Mouse (Mus musculus): Measurements from ENCODE around the gene Palmd. TPM values are rescaled to one million over a fixed set of nuclear protein-coding genes. Genes with fewer than 3 reads are reported as not detected.

Palmd gene
- polyA plus RNA-seq, 1 experiment from 2014 or later = 10.4 TPM

DNA sequence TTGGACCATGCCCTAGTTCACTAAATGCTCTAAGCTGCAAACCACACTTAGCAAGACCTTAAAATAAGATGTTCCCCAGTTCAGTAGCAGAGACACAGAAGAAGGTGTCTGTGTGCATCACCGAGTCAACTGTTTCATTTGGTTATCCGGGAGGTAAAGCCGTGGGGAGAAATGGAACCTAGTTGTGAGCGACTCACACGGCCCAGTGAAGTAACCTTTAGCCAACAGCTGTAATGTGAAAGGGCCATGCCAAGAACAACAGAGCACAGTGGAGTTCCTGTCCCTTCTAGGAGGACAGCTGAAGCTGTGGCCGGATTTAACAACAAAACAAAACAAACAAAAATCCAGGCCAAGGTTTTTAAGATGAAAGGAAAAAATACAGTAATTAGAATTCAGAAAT, 2.0 kb downstream of the Palmd start:
- no peaks in the 10 kb centered on the region for H3K27me3 ChIP-seq (ENCODE audit: control insufficient read depth, insufficient read depth, low read length)
- H3K4me3 ChIP-seq (ENCODE audit: low read depth, low read length) = peak overlapping the region; percentile 14
- ATAC-seq (replicated peaks; ENCODE audit: insufficient number of reproducible peaks, low FRiP score, low TSS enrichment) = no peak
- peak overlapping the region; percentile 52 for H3K4me2 ChIP-seq
- H3K36me3 ChIP-seq (ENCODE audit: control insufficient read depth, insufficient read depth, low read length) = no peaks in the 10 kb centered on the region
- 55% methylated on average over 6 of the region's 6 CpGs for WGBS (ENCODE audit: insufficient replicate concordance)
- H3K9me3 ChIP-seq (replicated peaks; ENCODE audit: control insufficient read depth, low read length) = no peaks in the 10 kb centered on the region
- H3K9ac ChIP-seq (ENCODE audit: low read depth, low read length) = peak overlapping the region; percentile 46; the same call in 1 of the 2 replicates
- H3K27ac ChIP-seq (ENCODE audit: low read depth, low read length) = peak overlapping the region; percentile 54
- H3K4me1 ChIP-seq (ENCODE audit: control insufficient read depth, insufficient read depth, low read length) = peaks cover 5% of the 10 kb centered on the region; the same call in 1 of the 2 replicates

DNA sequence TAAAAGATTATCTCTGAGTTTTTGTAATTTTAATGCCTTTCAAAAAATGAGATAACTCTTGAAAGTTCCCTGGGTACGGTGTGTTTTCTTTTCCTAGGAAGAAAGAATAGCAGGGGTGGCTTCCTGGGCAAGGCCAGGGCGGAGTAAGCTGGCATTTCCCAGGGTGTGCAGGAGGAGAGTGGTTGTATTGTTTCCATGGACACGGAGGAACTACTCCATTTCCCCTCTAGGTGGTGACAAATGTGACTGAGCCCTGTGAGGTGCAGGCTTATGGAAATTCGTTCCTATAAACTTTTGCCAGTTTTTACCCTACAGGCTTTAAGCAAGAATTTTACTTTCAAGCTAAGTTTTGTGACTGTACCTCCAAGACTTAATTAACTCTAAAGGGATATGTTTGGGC, 2.6 kb downstream of the Palmd start:
- Histone ChIP-seq H3K4me1 (ENCODE audit: control insufficient read depth, insufficient read depth, low read length) (peaks cover 5% of the 10 kb centered on the region; the same call in 1 of the 2 replicates), H3K27me3 (ENCODE audit: control insufficient read depth, insufficient read depth, low read length) (no peaks in the 10 kb centered on the region), H3K27ac (ENCODE audit: low read depth, low read length) (no peak overlapping the region), H3K4me2 (no peak overlapping the region), H3K4me3 (ENCODE audit: low read depth, low read length) (no peak overlapping the region), H3K36me3 (ENCODE audit: control insufficient read depth, insufficient read depth, low read length) (no peaks in the 10 kb centered on the region), H3K9ac (ENCODE audit: low read depth, low read length) (no peak overlapping the region), H3K9me3 (replicated peaks; ENCODE audit: control insufficient read depth, low read length) (no peaks in the 10 kb centered on the region)
- 29% methylated on average over 4 of the region's 4 CpGs for WGBS (ENCODE audit: insufficient replicate concordance)
- peak; percentile 64; the same call in 1 of the 2 replicates for ATAC-seq (replicated peaks; ENCODE audit: insufficient number of reproducible peaks, low FRiP score, low TSS enrichment)

DNA sequence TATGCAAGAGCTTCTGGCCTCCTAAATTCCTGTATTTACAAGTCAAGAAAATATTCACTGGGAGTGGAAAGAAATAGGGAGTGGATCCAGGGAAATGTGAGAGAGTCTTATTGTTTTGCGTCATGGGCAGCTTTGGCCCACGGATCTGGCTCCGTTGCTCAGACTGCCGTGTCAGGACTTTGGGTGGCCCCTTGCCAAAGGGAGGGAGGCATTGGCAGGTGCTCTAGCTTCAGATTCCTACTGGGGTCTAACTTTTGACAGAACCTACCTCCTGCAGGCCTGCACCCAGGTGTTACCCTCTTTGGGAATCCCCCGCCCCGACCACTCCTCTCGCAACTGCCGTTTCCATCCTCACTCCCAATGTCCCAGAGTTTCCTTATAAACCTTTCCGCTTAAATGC, 4.4 kb downstream of the Palmd start:
- Histone ChIP-seq H3K4me3 (ENCODE audit: low read depth, low read length) (no peak overlapping the region), H3K4me2 (no peak overlapping the region), H3K9ac (ENCODE audit: low read depth, low read length) (no peak overlapping the region), H3K27me3 (ENCODE audit: control insufficient read depth, insufficient read depth, low read length) (no peaks in the 10 kb centered on the region), H3K4me1 (ENCODE audit: control insufficient read depth, insufficient read depth, low read length) (peaks cover 5% of the 10 kb centered on the region; the same call in 1 of the 2 replicates), H3K36me3 (ENCODE audit: control insufficient read depth, insufficient read depth, low read length) (no peaks in the 10 kb centered on the region), H3K9me3 (replicated peaks; ENCODE audit: control insufficient read depth, low read length) (no peaks in the 10 kb centered on the region), H3K27ac (ENCODE audit: low read depth, low read length) (no peak overlapping the region)
- 86% methylated on average over 9 of the region's 9 CpGs for WGBS (ENCODE audit: insufficient replicate concordance)
- no peak for ATAC-seq (replicated peaks; ENCODE audit: insufficient number of reproducible peaks, low FRiP score, low TSS enrichment)

DNA sequence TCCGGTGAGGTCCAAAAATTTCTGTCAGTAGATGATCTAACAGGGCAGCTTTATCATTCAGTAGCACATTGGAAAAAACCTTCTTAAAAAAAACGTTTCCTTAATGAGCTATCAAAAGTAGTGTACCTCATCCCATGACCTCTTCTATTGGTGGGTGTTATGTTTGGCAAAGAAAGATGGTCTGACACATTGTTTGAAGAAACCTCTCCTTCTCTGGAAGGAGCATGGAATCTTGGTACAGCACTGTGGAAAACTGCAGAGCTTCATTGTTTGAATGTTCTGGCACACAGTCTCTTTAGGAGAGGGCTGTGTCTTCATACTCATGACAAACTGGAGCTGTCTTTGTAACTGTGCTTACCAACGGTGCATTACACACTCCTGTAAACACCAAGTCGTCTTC, 5.6 kb downstream of the Palmd start:
- WGBS (ENCODE audit: insufficient replicate concordance) = 61% methylated on average over 4 of the region's 4 CpGs
- Histone ChIP-seq H3K4me1 (ENCODE audit: control insufficient read depth, insufficient read depth, low read length) (peaks cover 2% of the 10 kb centered on the region; the same call in 1 of the 2 replicates), H3K9me3 (replicated peaks; ENCODE audit: control insufficient read depth, low read length) (no peaks in the 10 kb centered on the region), H3K9ac (ENCODE audit: low read depth, low read length) (no peak overlapping the region), H3K4me2 (no peak overlapping the region), H3K27ac (ENCODE audit: low read depth, low read length) (no peak overlapping the region), H3K4me3 (ENCODE audit: low read depth, low read length) (no peak overlapping the region), H3K36me3 (ENCODE audit: control insufficient read depth, insufficient read depth, low read length) (no peaks in the 10 kb centered on the region), H3K27me3 (ENCODE audit: control insufficient read depth, insufficient read depth, low read length) (no peaks in the 10 kb centered on the region)
- peak; percentile 46; the same call in 1 of the 2 replicates for ATAC-seq (replicated peaks; ENCODE audit: insufficient number of reproducible peaks, low FRiP score, low TSS enrichment)

DNA sequence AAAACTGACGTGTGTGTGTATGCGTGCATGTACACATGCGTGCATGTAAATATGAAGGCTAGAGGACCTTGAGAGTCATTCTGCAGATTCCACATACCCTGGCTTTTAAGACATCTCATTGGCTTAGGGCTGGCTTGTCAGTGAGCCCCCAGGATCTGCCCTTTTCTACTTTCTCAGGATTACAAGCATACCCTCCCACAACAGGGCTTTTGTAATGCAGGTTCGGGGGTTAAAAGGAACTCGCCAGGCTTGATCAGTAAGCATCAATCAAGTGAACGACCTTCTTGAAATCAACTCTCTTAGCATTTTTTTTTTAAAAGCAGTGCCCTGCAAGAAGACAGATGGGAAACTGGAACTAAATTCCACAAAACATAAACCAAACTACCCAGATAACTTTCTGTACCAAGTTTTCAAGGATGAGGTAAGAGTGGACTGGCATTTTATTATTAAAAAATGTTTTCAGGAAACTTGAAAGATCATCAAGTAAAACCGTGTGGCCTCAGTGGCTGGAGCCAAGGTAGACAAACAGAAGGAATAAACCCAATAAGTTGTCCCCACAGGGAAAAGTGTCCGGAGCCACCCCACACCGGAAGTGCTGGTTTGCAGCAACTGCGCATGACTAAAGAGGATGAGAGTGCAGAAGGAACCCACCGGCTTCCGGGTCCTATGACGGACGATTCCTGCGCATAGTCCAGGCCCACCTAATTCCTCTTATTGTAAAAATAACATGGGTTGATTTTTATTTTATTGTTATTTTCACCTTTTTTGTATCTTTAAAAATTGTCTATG, 7.2 kb downstream of the Palmd start:
- Histone ChIP-seq H3K4me3 (ENCODE audit: low read depth, low read length) (no peak overlapping the region), H3K9me3 (replicated peaks; ENCODE audit: control insufficient read depth, low read length) (no peaks in the 10 kb centered on the region), H3K36me3 (ENCODE audit: control insufficient read depth, insufficient read depth, low read length) (no peaks in the 10 kb centered on the region), H3K27ac (ENCODE audit: low read depth, low read length) (no peak overlapping the region), H3K9ac (ENCODE audit: low read depth, low read length) (no peak overlapping the region), H3K27me3 (ENCODE audit: control insufficient read depth, insufficient read depth, low read length) (no peaks in the 10 kb centered on the region), H3K4me2 (no peak overlapping the region), H3K4me1 (ENCODE audit: control insufficient read depth, insufficient read depth, low read length) (no peaks in the 10 kb centered on the region)
- no peak for ATAC-seq (replicated peaks; ENCODE audit: insufficient number of reproducible peaks, low FRiP score, low TSS enrichment)
- WGBS (ENCODE audit: insufficient replicate concordance) = 77% methylated on average over 15 of the region's 15 CpGs

DNA sequence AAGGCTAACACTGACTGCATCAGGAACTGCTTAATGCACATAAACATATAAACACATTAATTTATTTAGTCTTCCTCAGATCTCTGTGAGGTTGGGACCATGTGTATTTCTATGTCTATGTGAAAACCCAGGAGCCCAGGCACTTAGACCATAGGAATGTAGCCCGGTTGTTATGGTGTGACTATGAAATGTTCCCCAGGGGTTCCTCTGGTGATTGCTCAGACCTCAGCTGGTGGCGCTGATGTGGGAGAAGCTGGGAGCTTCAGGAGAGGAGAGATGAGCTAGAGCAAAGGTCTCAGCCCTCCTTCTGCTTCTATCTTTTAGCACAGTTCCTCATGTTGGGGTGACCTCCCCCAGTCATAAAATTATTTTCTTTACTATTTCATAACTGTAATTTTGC, 8.4 kb downstream of the Palmd start:
- H3K9me3 ChIP-seq (replicated peaks; ENCODE audit: control insufficient read depth, low read length) = no peaks in the 10 kb centered on the region
- WGBS (ENCODE audit: insufficient replicate concordance) = 66% methylated on average over 2 of the region's 2 CpGs
- no peak overlapping the region for H3K9ac ChIP-seq (ENCODE audit: low read depth, low read length)
- H3K4me2 ChIP-seq = no peak overlapping the region
- no peaks in the 10 kb centered on the region for H3K27me3 ChIP-seq (ENCODE audit: control insufficient read depth, insufficient read depth, low read length)
- no peaks in the 10 kb centered on the region for H3K4me1 ChIP-seq (ENCODE audit: control insufficient read depth, insufficient read depth, low read length)
- no peaks in the 10 kb centered on the region for H3K36me3 ChIP-seq (ENCODE audit: control insufficient read depth, insufficient read depth, low read length)
- no peak overlapping the region for H3K4me3 ChIP-seq (ENCODE audit: low read depth, low read length)
- H3K27ac ChIP-seq (ENCODE audit: low read depth, low read length) = no peak overlapping the region
- ATAC-seq (replicated peaks; ENCODE audit: insufficient number of reproducible peaks, low FRiP score, low TSS enrichment) = no peak

DNA sequence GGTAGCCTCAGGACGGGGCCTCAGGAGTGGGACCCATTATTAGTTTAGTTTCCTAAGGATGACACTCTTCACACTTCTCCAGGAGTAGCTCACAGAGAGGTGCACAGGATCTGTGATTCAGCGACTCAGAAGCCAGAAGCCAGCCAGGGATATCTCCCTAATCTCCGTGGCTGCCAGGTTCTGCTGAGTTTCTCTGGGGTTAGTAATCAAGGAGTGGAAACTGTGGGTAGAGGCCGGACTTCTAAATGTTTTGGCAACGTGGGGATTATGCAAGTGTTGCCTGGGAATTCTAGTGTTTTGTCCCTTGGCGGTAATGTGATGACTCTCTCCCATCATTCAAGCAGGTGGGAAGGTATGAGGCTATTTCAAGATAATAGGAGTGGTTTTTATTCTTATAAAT, 13.7 kb downstream of the Palmd start:
- Histone ChIP-seq H3K27ac (ENCODE audit: low read depth, low read length) (no peak overlapping the region), H3K9ac (ENCODE audit: low read depth, low read length) (no peak overlapping the region), H3K36me3 (ENCODE audit: control insufficient read depth, insufficient read depth, low read length) (no peaks in the 10 kb centered on the region), H3K4me1 (ENCODE audit: control insufficient read depth, insufficient read depth, low read length) (no peaks in the 10 kb centered on the region), H3K9me3 (replicated peaks; ENCODE audit: control insufficient read depth, low read length) (no peaks in the 10 kb centered on the region), H3K4me2 (no peak overlapping the region), H3K4me3 (ENCODE audit: low read depth, low read length) (no peak overlapping the region), H3K27me3 (ENCODE audit: control insufficient read depth, insufficient read depth, low read length) (no peaks in the 10 kb centered on the region)
- 52% methylated on average over 6 of the region's 6 CpGs for WGBS (ENCODE audit: insufficient replicate concordance)
- no peak for ATAC-seq (replicated peaks; ENCODE audit: insufficient number of reproducible peaks, low FRiP score, low TSS enrichment)

DNA sequence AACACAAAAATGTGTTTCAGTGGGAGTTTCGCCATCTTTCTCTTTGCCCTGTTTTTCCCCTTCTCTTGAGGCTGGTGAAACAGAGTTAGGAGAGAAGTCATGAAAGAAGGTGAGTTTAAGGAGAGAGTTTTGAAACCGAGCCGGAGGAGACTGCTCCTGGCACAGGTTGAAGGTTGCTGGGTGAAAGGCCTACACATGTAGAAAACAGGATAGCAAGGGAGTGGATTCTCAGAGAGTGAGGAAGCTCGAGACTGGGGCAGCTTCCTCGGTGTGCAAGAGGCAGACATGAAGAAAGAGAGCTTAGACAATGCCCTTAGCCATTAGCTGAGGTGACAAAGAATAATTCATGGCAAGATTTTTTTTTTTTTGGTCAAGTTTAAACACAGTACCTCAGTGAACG, 15.4 kb downstream of the Palmd start:
- H3K27me3 ChIP-seq (ENCODE audit: control insufficient read depth, insufficient read depth, low read length) = no peaks in the 10 kb centered on the region
- no peaks in the 10 kb centered on the region for H3K36me3 ChIP-seq (ENCODE audit: control insufficient read depth, insufficient read depth, low read length)
- no peak overlapping the region for H3K4me2 ChIP-seq
- H3K27ac ChIP-seq (ENCODE audit: low read depth, low read length) = no peak overlapping the region
- no peaks in the 10 kb centered on the region for H3K9me3 ChIP-seq (replicated peaks; ENCODE audit: control insufficient read depth, low read length)
- no peak for ATAC-seq (replicated peaks; ENCODE audit: insufficient number of reproducible peaks, low FRiP score, low TSS enrichment)
- no peaks in the 10 kb centered on the region for H3K4me1 ChIP-seq (ENCODE audit: control insufficient read depth, insufficient read depth, low read length)
- H3K9ac ChIP-seq (ENCODE audit: low read depth, low read length) = no peak overlapping the region
- 80% methylated on average over 6 of the region's 6 CpGs for WGBS (ENCODE audit: insufficient replicate concordance)
- H3K4me3 ChIP-seq (ENCODE audit: low read depth, low read length) = no peak overlapping the region

All from heart, embryonic 11.5 days (tissue).